In the genomic region with DNA sequence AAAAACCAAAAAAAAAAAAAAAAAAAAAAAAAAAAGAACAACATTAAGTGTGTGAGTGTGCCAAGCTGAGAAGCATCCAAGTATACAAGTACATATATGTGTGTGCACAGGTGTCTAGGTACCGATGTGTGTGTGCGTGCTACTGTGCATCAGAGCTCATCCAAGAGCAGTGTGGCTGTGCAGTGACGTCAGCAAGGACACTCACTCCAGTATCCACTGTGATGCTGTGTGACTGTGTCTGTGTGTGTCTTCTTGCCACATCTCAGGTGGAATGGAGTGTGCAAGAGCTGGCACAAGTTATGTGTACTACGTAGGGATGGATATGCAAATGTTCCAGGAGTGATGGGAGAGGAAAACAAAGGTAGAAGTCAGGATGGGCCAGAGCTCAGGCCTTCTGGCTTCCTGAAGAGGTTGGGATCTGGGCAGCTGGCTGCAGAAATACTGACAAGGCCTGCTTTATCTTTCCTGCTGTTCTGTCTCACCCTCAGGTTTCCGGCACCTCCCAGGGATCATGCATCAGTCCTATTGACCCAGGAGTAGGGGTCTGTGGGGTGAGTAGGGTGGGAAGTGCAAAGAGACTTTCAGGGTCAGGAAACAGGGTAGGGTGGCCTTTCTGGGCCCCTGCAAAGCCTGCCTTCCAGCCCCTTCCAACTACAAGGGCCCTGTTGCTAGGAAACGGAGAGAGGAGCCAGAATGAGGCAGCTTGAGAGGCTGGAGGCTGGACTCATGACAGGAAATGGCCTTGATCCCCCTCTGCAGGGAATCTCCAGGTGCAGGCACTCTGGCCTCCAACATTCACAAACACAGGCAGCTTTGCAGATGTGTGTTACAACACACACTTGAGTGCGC, we compare ENCODE assay signal across 9 mouse cellular contexts. TPM values are rescaled to one million over a fixed set of nuclear protein-coding genes. Genes with fewer than 3 reads are reported as not detected.
A peak's percentile ranks its signal among the peaks of the same experiment; 100 is the strongest.
DNase-seq lines count a peak whose midpoint lies in the region; ATAC-seq and TF ChIP-seq lines count a peak whose summit lies in the region.
"Had no signal": no experiment of that assay in that cellular context is flagged by ENCODE, and none has a peak within 500 bp of the region (broad histone marks: within the 10 kb centered on the region; RNA-seq: fewer than 3 reads in every experiment).

No protein-coding gene starts in this region.

- intact Hi-C loops in heart, postnatal 14 days (cut with DNase I), result no loop called here

- peak; percentile 73 for ATAC-seq in heart, embryonic 12.5 days (ENCODE audit: insufficient number of reproducible peaks, low FRiP score)
- no peak for ATAC-seq in intestine, postnatal 0 days

- no peaks in the 10 kb centered on the region for H3K27me3 ChIP-seq in heart, embryonic 12.5 days (replicated peaks)
- peaks cover 3% of the 10 kb centered on the region; the same call in 1 of the 2 replicates for H3K27me3 ChIP-seq in E14TG2a.4 (ENCODE audit: insufficient read depth, low read length)
- peaks cover 4% of the 10 kb centered on the region; the same call in 1 of the 2 replicates for H3K27me3 ChIP-seq in embryonic facial prominence, embryonic 10.5 days (replicated peaks; ENCODE audit: low read depth, poor library complexity, severe bottlenecking)
- no peaks in the 10 kb centered on the region for H3K27me3 ChIP-seq in intestine, postnatal 0 days (replicated peaks; ENCODE audit: control insufficient read depth, insufficient read depth, low read length)

- DNase-seq in heart, postnatal 14 days, result no peak
- DNase-seq in embryonic facial prominence, embryonic 10.5 days (ENCODE audit: low spot score), result peak; percentile 80
- no peak for DNase-seq in cerebellum, postnatal 36 days
- DNase-seq in cerebellum, adult 9-10 months, result no peak

- H3K4me3 ChIP-seq in heart, embryonic 12.5 days, result no peak overlapping the region
- peak overlapping the region; percentile 0; the same call in 1 of the 2 replicates for H3K4me3 ChIP-seq in E14TG2a.4 (replicated peaks; ENCODE audit: low read length)
- H3K4me3 ChIP-seq in embryonic facial prominence, embryonic 10.5 days, result no peak overlapping the region
- H3K4me3 ChIP-seq in intestine, postnatal 0 days (ENCODE audit: low read depth, low read length), result no peak overlapping the region
- H3K4me3 ChIP-seq in olfactory bulb, adult 2 months (ENCODE audit: insufficient read depth, low read depth, low read length), result no peak overlapping the region

- no peak for TF ChIP-seq CTCF in E14TG2a.4 (conservative IDR thresholded peaks at IDR 0.05; ENCODE audit: low read length)
- no peak for TF ChIP-seq CTCF in intestine, postnatal 0 days (IDR thresholded peaks at IDR 0.05; ENCODE audit: low read depth)
- TF ChIP-seq CTCF in olfactory bulb, adult 2 months (IDR thresholded peaks at IDR 0.05; ENCODE audit: insufficient read depth, low read depth, low read length), result no peak

- WGBS in heart, embryonic 12.5 days, result 58% methylated on average over 7 of the region's 7 CpGs
- WGBS in embryonic facial prominence, embryonic 10.5 days, result 49% methylated on average over 7 of the region's 7 CpGs
- 74% methylated on average over 7 of the region's 7 CpGs for WGBS in intestine, postnatal 0 days
- 65% methylated on average over 7 of the region's 7 CpGs for WGBS in olfactory bulb, adult 2 months

- peak overlapping the region; percentile 4; the same call in 1 of the 2 replicates for H3K4me2 ChIP-seq in heart, embryonic 12.5 days
- no peak overlapping the region for H3K4me2 ChIP-seq in intestine, postnatal 0 days (replicated peaks; ENCODE audit: low read depth)

- TF ChIP-seq POLR2A in olfactory bulb, adult 2 months (IDR thresholded peaks at IDR 0.05; ENCODE audit: insufficient read depth, low read depth, low read length), result no peak

- peak overlapping the region; percentile 76 for H3K27ac ChIP-seq in heart, embryonic 12.5 days (ENCODE audit: poor library complexity, severe bottlenecking)
- peak overlapping the region; percentile 87 for H3K27ac ChIP-seq in embryonic facial prominence, embryonic 10.5 days (replicated peaks)
- H3K27ac ChIP-seq in intestine, postnatal 0 days (ENCODE audit: low read depth, low read length), result peak overlapping the region; percentile 28; the same call in 1 of the 2 replicates
- H3K27ac ChIP-seq in olfactory bulb, adult 2 months (ENCODE audit: insufficient read depth, low read depth, low read length), result peak overlapping the region; percentile 47; the same call in 1 of the 2 replicates

- H3K36me3 ChIP-seq in heart, embryonic 12.5 days, result no peaks in the 10 kb centered on the region
- H3K36me3 ChIP-seq in E14TG2a.4 (ENCODE audit: insufficient read depth, low read length), result no peaks in the 10 kb centered on the region
- H3K36me3 ChIP-seq in embryonic facial prominence, embryonic 10.5 days (replicated peaks), result no peaks in the 10 kb centered on the region
- no peaks in the 10 kb centered on the region; the same call in 1 of the 2 replicates for H3K36me3 ChIP-seq in intestine, postnatal 0 days (ENCODE audit: control insufficient read depth, insufficient read depth)
- H3K36me3 ChIP-seq: G1E had no signal

- H3K9ac ChIP-seq in heart, embryonic 12.5 days, result no peak overlapping the region
- H3K9ac ChIP-seq in intestine, postnatal 0 days (ENCODE audit: low read depth, low read length), result no peak overlapping the region

- peaks cover 40% of the 10 kb centered on the region for H3K4me1 ChIP-seq in heart, embryonic 12.5 days (replicated peaks)
- H3K4me1 ChIP-seq in E14TG2a.4 (replicated peaks; ENCODE audit: low read depth, low read length), result peaks cover 95% of the 10 kb centered on the region
- peaks cover 53% of the 10 kb centered on the region for H3K4me1 ChIP-seq in embryonic facial prominence, embryonic 10.5 days
- H3K4me1 ChIP-seq in intestine, postnatal 0 days (replicated peaks; ENCODE audit: control insufficient read depth, insufficient read depth, low read length), result no peaks in the 10 kb centered on the region
- peaks cover 6% of the 10 kb centered on the region for H3K4me1 ChIP-seq in olfactory bulb, adult 2 months (ENCODE audit: control insufficient read depth, insufficient read depth, low read length)

- no peaks in the 10 kb centered on the region for H3K9me3 ChIP-seq in heart, embryonic 12.5 days (replicated peaks)
- no peaks in the 10 kb centered on the region for H3K9me3 ChIP-seq in E14TG2a.4 (ENCODE audit: low read length)
- no peaks in the 10 kb centered on the region for H3K9me3 ChIP-seq in embryonic facial prominence, embryonic 10.5 days
- H3K9me3 ChIP-seq in intestine, postnatal 0 days (ENCODE audit: control insufficient read depth), result no peaks in the 10 kb centered on the region
- H3K9me3 ChIP-seq: G1E had no signal

RNA-seq across cellular contexts. Expression of gene Fgr, which starts 10.0 kb away (rescaled TPM):
- 0.19 and 0.23 TPM in 2 replicates for polyA plus RNA-seq in heart, embryonic 12.5 days (2016; fragmentation: Nextera tagmentation; extraction: Ambion mirVana)
- total RNA-seq in heart, postnatal 14 days (2021), result under 1 TPM; 0.43 to 0.49 TPM
- polyA plus RNA-seq in embryonic facial prominence, embryonic 10.5 days (2016; fragmentation: Nextera tagmentation; extraction: Ambion mirVana), result 0.16 and 0.21 TPM in 2 replicates
- 2.0 and 2.4 TPM in 2 replicates for polyA plus RNA-seq in intestine, postnatal 0 days (2015; fragmentation: Nextera tagmentation; extraction: Ambion mirVana)
- polyA plus RNA-seq in olfactory bulb, adult 2 months (2012; ENCODE audit: insufficient read depth, insufficient read length, low replicate concordance, missing spikeins), result not detected in 2 replicates
- polyA plus RNA-seq: G1E had no signal

RNA-seq across cellular contexts. Expression of gene Ahdc1, which starts 27.2 kb away (rescaled TPM):
- polyA plus RNA-seq in heart, embryonic 12.5 days (2016; fragmentation: Nextera tagmentation; extraction: Ambion mirVana), result 11.6 and 11.7 TPM in 2 replicates
- total RNA-seq in heart, postnatal 14 days (2021), result 10 to 100 TPM; 55.2 to 59.1 TPM
- 11.5 and 11.6 TPM in 2 replicates for polyA plus RNA-seq in embryonic facial prominence, embryonic 10.5 days (2016; fragmentation: Nextera tagmentation; extraction: Ambion mirVana)
- polyA plus RNA-seq in intestine, postnatal 0 days (2015; fragmentation: Nextera tagmentation; extraction: Ambion mirVana), result 2.4 and 3.1 TPM in 2 replicates
- polyA plus RNA-seq in olfactory bulb, adult 2 months (2012; ENCODE audit: insufficient read depth, insufficient read length, low replicate concordance, missing spikeins), result not detected in 2 replicates

Comparison
In these comparisons a context has a peak if more than half of its experiments do, and no peak if none do; other contexts are left out.
1. H3K27ac ChIP-seq: peak in every context shown above with its lines; median percentile 87 in embryonic facial prominence, embryonic 10.5 days; 76 in heart, embryonic 12.5 days; 47 in olfactory bulb, adult 2 months; 28 in intestine, postnatal 0 days.